Mouse (Mus musculus): ENCODE measurements around the gene Efhc1. TPM values are rescaled to one million over a fixed set of nuclear protein-coding genes. Genes with fewer than 3 reads are reported as not detected.

The Efhc1 gene
- 2.0 and 2.7 TPM in 2 replicates for polyA plus RNA-seq (2015; fragmentation: Nextera tagmentation; extraction: Ambion mirVana)

GRCm38 (mm10) chr1:20951300-20951763 lies at the start of gene Efhc1:
Gene Efhc1, plus strand, starts transcription at chr1:20951626.
- peak within 1 kb of the TSS; percentile 69 for H3K27ac ChIP-seq
- peak within 1 kb of the TSS; percentile 43 for H3K9ac ChIP-seq (ENCODE audit: low read depth, low read length)
- under 1% methylated on average over 20 of the region's 23 CpGs for WGBS
- no peaks in the 10 kb centered on the region for H3K4me1 ChIP-seq (replicated peaks; ENCODE audit: insufficient read depth, low read length)
- H3K4me2 ChIP-seq (ENCODE audit: low read length), result peak within 1 kb of the TSS; percentile 55
- no peaks in the 10 kb centered on the region for H3K36me3 ChIP-seq (ENCODE audit: insufficient read depth, low read length)
- H3K27me3 ChIP-seq (ENCODE audit: insufficient read depth, low read length), result no peaks in the 10 kb centered on the region
- H3K9me3 ChIP-seq (replicated peaks; ENCODE audit: low read length), result no peaks in the 10 kb centered on the region
- peak within 1 kb of the TSS; percentile 43 for H3K4me3 ChIP-seq (replicated peaks; ENCODE audit: low read depth, low read length)
- DNase-seq (ENCODE audit: low spot score), result peak; percentile 98
- ATAC-seq (replicated peaks; ENCODE audit: low FRiP score, low read depth), result peak; percentile 97
- peak; percentile 17; the same call in 1 of the 2 replicates for TF ChIP-seq CTCF (IDR thresholded peaks at IDR 0.05; ENCODE audit: low read depth)

GRCm38 (mm10) chr1:20905501-20906127 lies 45.8 kb upstream of the Efhc1 start:
- Histone ChIP-seq H3K4me1 (replicated peaks; ENCODE audit: insufficient read depth, low read length) (no peaks in the 10 kb centered on the region), H3K9me3 (replicated peaks; ENCODE audit: low read length) (no peaks in the 10 kb centered on the region), H3K27ac (no peak overlapping the region), H3K9ac (ENCODE audit: low read depth, low read length) (no peak overlapping the region), H3K4me2 (ENCODE audit: low read length) (no peak overlapping the region), H3K4me3 (replicated peaks; ENCODE audit: low read depth, low read length) (no peak overlapping the region), H3K36me3 (ENCODE audit: insufficient read depth, low read length) (no peaks in the 10 kb centered on the region), H3K27me3 (ENCODE audit: insufficient read depth, low read length) (no peaks in the 10 kb centered on the region)
- WGBS, result 83% methylated on average over 8 of the region's 8 CpGs
- TF ChIP-seq CTCF (IDR thresholded peaks at IDR 0.05; ENCODE audit: low read depth), result no peak
- no peak for DNase-seq (ENCODE audit: low spot score)
- no peak for ATAC-seq (replicated peaks; ENCODE audit: low FRiP score, low read depth)

GRCm38 (mm10) chr1:20906128-20906515 lies 45.3 kb upstream of the Efhc1 start:
- Histone ChIP-seq H3K4me1 (replicated peaks; ENCODE audit: insufficient read depth, low read length) (no peaks in the 10 kb centered on the region), H3K36me3 (ENCODE audit: insufficient read depth, low read length) (no peaks in the 10 kb centered on the region), H3K27ac (no peak overlapping the region), H3K4me3 (replicated peaks; ENCODE audit: low read depth, low read length) (no peak overlapping the region), H3K9me3 (replicated peaks; ENCODE audit: low read length) (no peaks in the 10 kb centered on the region), H3K4me2 (ENCODE audit: low read length) (no peak overlapping the region), H3K9ac (ENCODE audit: low read depth, low read length) (no peak overlapping the region), H3K27me3 (ENCODE audit: insufficient read depth, low read length) (no peaks in the 10 kb centered on the region)
- DNase-seq (ENCODE audit: low spot score) (no peak), ATAC-seq (replicated peaks; ENCODE audit: low FRiP score, low read depth) (no peak)
- WGBS, result 90% methylated on average over 9 of the region's 9 CpGs
- no peak for TF ChIP-seq CTCF (IDR thresholded peaks at IDR 0.05; ENCODE audit: low read depth)

GRCm38 (mm10) chr1:20908541-20908940 lies 42.9 kb upstream of the Efhc1 start:
- Histone ChIP-seq H3K4me2 (ENCODE audit: low read length) (no peak overlapping the region), H3K9me3 (replicated peaks; ENCODE audit: low read length) (no peaks in the 10 kb centered on the region), H3K36me3 (ENCODE audit: insufficient read depth, low read length) (no peaks in the 10 kb centered on the region), H3K27me3 (ENCODE audit: insufficient read depth, low read length) (no peaks in the 10 kb centered on the region), H3K4me3 (replicated peaks; ENCODE audit: low read depth, low read length) (no peak overlapping the region), H3K27ac (no peak overlapping the region), H3K4me1 (replicated peaks; ENCODE audit: insufficient read depth, low read length) (0 out of 2 replicates have a peak, but pooled peaks cover 5% of the 10 kb centered on the region), H3K9ac (ENCODE audit: low read depth, low read length) (no peak overlapping the region)
- TF ChIP-seq CTCF (IDR thresholded peaks at IDR 0.05; ENCODE audit: low read depth), result no peak
- WGBS, result 62% methylated on average over 4 of the region's 4 CpGs
- ATAC-seq (replicated peaks; ENCODE audit: low FRiP score, low read depth) (no peak), DNase-seq (ENCODE audit: low spot score) (no peak)

GRCm38 (mm10) chr1:20912115-20912514 lies 39.3 kb upstream of the Efhc1 start:
- H3K9ac ChIP-seq (ENCODE audit: low read depth, low read length), result 0 out of 2 replicates have a peak overlapping the region, but pooled peaks have one; percentile 9
- no peaks in the 10 kb centered on the region for H3K9me3 ChIP-seq (replicated peaks; ENCODE audit: low read length)
- H3K27me3 ChIP-seq (ENCODE audit: insufficient read depth, low read length), result no peaks in the 10 kb centered on the region
- no peak overlapping the region for H3K4me3 ChIP-seq (replicated peaks; ENCODE audit: low read depth, low read length)
- TF ChIP-seq CTCF (IDR thresholded peaks at IDR 0.05; ENCODE audit: low read depth), result no peak
- H3K27ac ChIP-seq, result peak overlapping the region; percentile 57; the same call in 1 of the 2 replicates
- WGBS, result 15% methylated on average over 2 of the region's 2 CpGs
- no peaks in the 10 kb centered on the region for H3K36me3 ChIP-seq (ENCODE audit: insufficient read depth, low read length)
- H3K4me1 ChIP-seq (replicated peaks; ENCODE audit: insufficient read depth, low read length), result 0 out of 2 replicates have a peak, but pooled peaks cover 5% of the 10 kb centered on the region
- DNase-seq (ENCODE audit: low spot score) (peak; percentile 51), ATAC-seq (replicated peaks; ENCODE audit: low FRiP score, low read depth) (peak; percentile 23; the same call in 1 of the 2 replicates)
- 0 out of 2 replicates have a peak overlapping the region, but pooled peaks have one; percentile 21 for H3K4me2 ChIP-seq (ENCODE audit: low read length)

- DNase-seq (ENCODE audit: low spot score) (peak; percentile 80), ATAC-seq (replicated peaks; ENCODE audit: low FRiP score, low read depth) (peak; percentile 78)
- Histone ChIP-seq H3K9me3 (replicated peaks; ENCODE audit: low read length) (no peaks in the 10 kb centered on the region), H3K36me3 (ENCODE audit: insufficient read depth, low read length) (no peaks in the 10 kb centered on the region), H3K27ac (peak overlapping the region; percentile 57), H3K27me3 (ENCODE audit: insufficient read depth, low read length) (no peaks in the 10 kb centered on the region), H3K4me1 (replicated peaks; ENCODE audit: insufficient read depth, low read length) (0 out of 2 replicates have a peak, but pooled peaks cover 5% of the 10 kb centered on the region), H3K4me3 (replicated peaks; ENCODE audit: low read depth, low read length) (no peak overlapping the region), H3K4me2 (ENCODE audit: low read length) (peak overlapping the region; percentile 21; the same call in 1 of the 2 replicates), H3K9ac (ENCODE audit: low read depth, low read length) (0 out of 2 replicates have a peak overlapping the region, but pooled peaks have one; percentile 9)
- no peak for TF ChIP-seq CTCF (IDR thresholded peaks at IDR 0.05; ENCODE audit: low read depth)
- 24% methylated on average over 13 of the region's 13 CpGs for WGBS
Measured at GRCm38 (mm10) chr1:20912527-20913171, 38.8 kb upstream of the Efhc1 start.
